Comparison of ENCODE assay signal across 8 mouse cellular contexts in the genomic region with DNA sequence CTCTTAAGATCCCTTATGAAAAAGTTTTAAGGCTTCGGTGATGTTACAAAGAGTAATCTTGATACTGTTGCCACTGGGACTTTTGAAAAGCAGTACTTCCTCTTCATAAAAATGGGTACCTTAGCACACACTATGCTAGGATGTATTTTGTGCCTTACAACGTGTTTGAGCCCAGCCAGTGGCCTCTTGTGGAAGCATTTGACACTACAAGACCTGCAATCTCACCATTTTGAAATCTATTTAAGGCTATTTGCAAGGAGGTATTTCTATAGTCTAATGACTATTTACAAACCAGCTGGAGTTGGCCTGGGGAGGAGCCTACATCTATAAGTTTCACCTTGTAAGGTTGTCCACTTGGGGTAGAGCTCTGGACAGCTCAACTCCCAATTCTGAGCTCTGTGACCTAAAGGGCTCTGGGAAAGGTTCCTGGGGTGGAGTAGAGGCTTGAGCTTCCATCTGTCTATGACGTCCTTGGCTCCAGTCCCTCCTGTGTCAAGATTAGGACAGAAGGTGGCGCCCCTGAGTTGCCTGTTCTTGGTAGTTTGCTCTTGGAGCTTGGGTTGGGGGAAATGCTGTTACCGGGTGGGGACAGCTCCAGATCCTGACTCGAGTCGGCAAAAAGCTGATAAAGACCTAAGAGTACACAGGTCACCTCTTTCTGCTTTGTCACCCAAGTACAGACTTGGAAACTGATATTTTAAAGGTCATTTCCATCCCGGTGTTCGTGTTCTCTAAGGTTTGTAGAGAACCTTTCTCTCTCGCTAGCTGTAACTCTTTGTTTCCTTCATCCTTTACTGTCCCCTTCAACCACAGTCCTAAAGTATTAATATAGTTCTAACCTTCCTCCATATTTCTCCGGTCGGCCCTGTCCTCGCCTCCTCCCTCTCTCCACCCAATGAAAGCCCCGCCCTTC. TPM values are rescaled to one million over a fixed set of nuclear protein-coding genes. Genes with fewer than 3 reads are reported as not detected.
A peak's percentile ranks its signal among the peaks of the same experiment; 100 is the strongest.
DNase-seq lines count a peak whose midpoint lies in the region; ATAC-seq lines count a peak whose summit lies in the region.

No protein-coding gene starts in this region.

- WGBS in embryonic facial prominence, embryonic 13.5 days, result 8% methylated on average over 14 of the region's 14 CpGs
- WGBS in limb, embryonic 12.5 days, result 11% methylated on average over 14 of the region's 14 CpGs
- 9% methylated on average over 14 of the region's 14 CpGs for WGBS in midbrain, embryonic 14.5 days

- no peaks in the 10 kb centered on the region for H3K9me3 ChIP-seq in embryonic facial prominence, embryonic 13.5 days
- H3K9me3 ChIP-seq in limb, embryonic 12.5 days, result no peaks in the 10 kb centered on the region
- no peaks in the 10 kb centered on the region for H3K9me3 ChIP-seq in midbrain, embryonic 14.5 days (ENCODE audit: control insufficient read depth, low read length)

- peak overlapping the region; percentile 80 for H3K9ac ChIP-seq in embryonic facial prominence, embryonic 13.5 days
- H3K9ac ChIP-seq in limb, embryonic 12.5 days (replicated peaks), result peak overlapping the region; percentile 82
- no peak overlapping the region; the same call in 1 of the 2 replicates for H3K9ac ChIP-seq in midbrain, embryonic 14.5 days (replicated peaks; ENCODE audit: low read length)

- peaks cover 41% of the 10 kb centered on the region for H3K4me1 ChIP-seq in embryonic facial prominence, embryonic 13.5 days
- peaks cover 38% of the 10 kb centered on the region for H3K4me1 ChIP-seq in limb, embryonic 12.5 days (replicated peaks)
- H3K4me1 ChIP-seq in midbrain, embryonic 14.5 days (ENCODE audit: control insufficient read depth, insufficient read depth, low read length), result peaks cover 27% of the 10 kb centered on the region

- H3K4me2 ChIP-seq in embryonic facial prominence, embryonic 13.5 days, result peak overlapping the region; percentile 92
- H3K4me2 ChIP-seq in limb, embryonic 12.5 days, result peak overlapping the region; percentile 85
- peak overlapping the region; percentile 91 for H3K4me2 ChIP-seq in midbrain, embryonic 14.5 days (ENCODE audit: low read length)

- H3K36me3 ChIP-seq in embryonic facial prominence, embryonic 13.5 days, result peaks cover 46% of the 10 kb centered on the region
- peaks cover 46% of the 10 kb centered on the region for H3K36me3 ChIP-seq in limb, embryonic 12.5 days
- H3K36me3 ChIP-seq in midbrain, embryonic 14.5 days (ENCODE audit: control insufficient read depth, insufficient read depth, low read length), result peaks cover 50% of the 10 kb centered on the region

- peak; percentile 97 for DNase-seq in 3T3-L1 (ENCODE audit: low read depth, low spot score)
- peak; percentile 87 to 90 for DNase-seq in adrenal gland, postnatal 36 days
- peak; percentile 93 to 96 for DNase-seq in heart, adult 18-20 months
- peak; percentile 90 for DNase-seq in kidney, adult 18-20 months
- peak; percentile 90 for DNase-seq in midbrain, embryonic 14.5 days
- DNase-seq in spleen, adult 12 weeks (ENCODE audit: low spot score), result peak; percentile 85

- peak overlapping the region; percentile 57; the same call in 1 of the 2 replicates for H3K27ac ChIP-seq in embryonic facial prominence, embryonic 13.5 days
- peak overlapping the region; percentile 92; the same call in 1 of the 2 replicates for H3K27ac ChIP-seq in limb, embryonic 12.5 days
- 0 out of 2 replicates have a peak overlapping the region, but pooled peaks have one; percentile 5 for H3K27ac ChIP-seq in midbrain, embryonic 14.5 days (replicated peaks; ENCODE audit: low read depth, low read length)

- no peaks in the 10 kb centered on the region for H3K27me3 ChIP-seq in embryonic facial prominence, embryonic 13.5 days
- no peaks in the 10 kb centered on the region for H3K27me3 ChIP-seq in limb, embryonic 12.5 days
- no peaks in the 10 kb centered on the region for H3K27me3 ChIP-seq in midbrain, embryonic 14.5 days (ENCODE audit: control insufficient read depth, insufficient read depth, low read length)

- peak overlapping the region; percentile 74 for H3K4me3 ChIP-seq in embryonic facial prominence, embryonic 13.5 days
- peak overlapping the region; percentile 85 for H3K4me3 ChIP-seq in limb, embryonic 12.5 days (replicated peaks)
- H3K4me3 ChIP-seq in midbrain, embryonic 14.5 days (replicated peaks; ENCODE audit: low read depth, low read length), result peak overlapping the region; percentile 75; the same call in 1 of the 2 replicates

- ATAC-seq in embryonic facial prominence, embryonic 13.5 days (ENCODE audit: insufficient number of reproducible peaks, insufficient read depth, low FRiP score, low TSS enrichment, low read depth), result peak; percentile 44; the same call in 1 of the 2 replicates
- ATAC-seq in limb, embryonic 12.5 days (ENCODE audit: insufficient number of reproducible peaks, insufficient read depth, low FRiP score, low TSS enrichment, low read depth), result 0 out of 2 replicates have a peak, but pooled peaks have one; percentile 50
- ATAC-seq in midbrain, embryonic 14.5 days (ENCODE audit: low FRiP score, low TSS enrichment), result peak; percentile 39; the same call in 1 of the 2 replicates

RNA-seq across cellular contexts. Expression of a gene that starts 0.5 kb away (rescaled TPM):
- 10 to 100 TPM; 43.6 to 50.3 TPM for total RNA-seq in adrenal gland, postnatal 36 days (2021)
- 10.9 and 11.4 TPM in 2 replicates for polyA plus RNA-seq in embryonic facial prominence, embryonic 13.5 days (2015; fragmentation: Nextera tagmentation; extraction: Ambion mirVana)
- 10 to 100 TPM; 19.0 to 20.3 TPM for total RNA-seq in heart, adult 18-20 months (2021)
- polyA plus RNA-seq in limb, embryonic 12.5 days (2016; fragmentation: Nextera tagmentation; extraction: Ambion mirVana), result 8.6 and 9.5 TPM in 2 replicates
- polyA plus RNA-seq in midbrain, embryonic 14.5 days (2014; fragmentation: Nextera tagmentation; extraction: Ambion mirVana), result 14.8 and 19.4 TPM in 2 replicates

RNA-seq across cellular contexts. Expression of a gene that starts 7.8 kb away (rescaled TPM):
- total RNA-seq in adrenal gland, postnatal 36 days (2021), result 1,000 to 10,000 TPM; 2,942 to 3,172 TPM
- polyA plus RNA-seq in embryonic facial prominence, embryonic 13.5 days (2015; fragmentation: Nextera tagmentation; extraction: Ambion mirVana), result 1,953 and 2,050 TPM in 2 replicates
- total RNA-seq in heart, adult 18-20 months (2021), result 1,000 to 10,000 TPM; 8,639 to 9,190 TPM
- polyA plus RNA-seq in limb, embryonic 12.5 days (2016; fragmentation: Nextera tagmentation; extraction: Ambion mirVana), result 2,018 and 2,026 TPM in 2 replicates
- polyA plus RNA-seq in midbrain, embryonic 14.5 days (2014; fragmentation: Nextera tagmentation; extraction: Ambion mirVana), result 1,898 and 2,035 TPM in 2 replicates

RNA-seq across cellular contexts. Expression of a gene that starts 32.2 kb away (rescaled TPM):
- 100 to 1,000 TPM; 182 to 237 TPM for total RNA-seq in adrenal gland, postnatal 36 days (2021)
- polyA plus RNA-seq in embryonic facial prominence, embryonic 13.5 days (2015; fragmentation: Nextera tagmentation; extraction: Ambion mirVana), result 537 and 556 TPM in 2 replicates
- 100 to 1,000 TPM; 104 to 110 TPM for total RNA-seq in heart, adult 18-20 months (2021)
- 567 and 594 TPM in 2 replicates for polyA plus RNA-seq in limb, embryonic 12.5 days (2016; fragmentation: Nextera tagmentation; extraction: Ambion mirVana)
- 413 and 443 TPM in 2 replicates for polyA plus RNA-seq in midbrain, embryonic 14.5 days (2014; fragmentation: Nextera tagmentation; extraction: Ambion mirVana)

RNA-seq across cellular contexts. Expression of a gene that starts 55.5 kb away (rescaled TPM):
- 100 to 1,000 TPM; 638 to 655 TPM for total RNA-seq in adrenal gland, postnatal 36 days (2021)
- polyA plus RNA-seq in embryonic facial prominence, embryonic 13.5 days (2015; fragmentation: Nextera tagmentation; extraction: Ambion mirVana), result 789 and 900 TPM in 2 replicates
- total RNA-seq in heart, adult 18-20 months (2021), result 100 to 1,000 TPM; 462 to 532 TPM
- polyA plus RNA-seq in limb, embryonic 12.5 days (2016; fragmentation: Nextera tagmentation; extraction: Ambion mirVana), result 916 and 923 TPM in 2 replicates
- 627 and 634 TPM in 2 replicates for polyA plus RNA-seq in midbrain, embryonic 14.5 days (2014; fragmentation: Nextera tagmentation; extraction: Ambion mirVana)

Comparison
In these comparisons a context has a peak if more than half of its experiments do, and no peak if none do; other contexts are left out.
1. Peak in every context shown above with its lines: DNase-seq, ATAC-seq, H3K4me3 ChIP-seq and H3K27ac ChIP-seq.
2. H3K27ac ChIP-seq: peak in every context shown above with its lines; median percentile 92 in limb, embryonic 12.5 days; 57 in embryonic facial prominence, embryonic 13.5 days; 5 in midbrain, embryonic 14.5 days.